Mouse (Mus musculus) forebrain, embryonic 11.5 days (tissue): Measurements from ENCODE around the gene Otulin. TPM values are rescaled to one million over a fixed set of nuclear protein-coding genes. Genes with fewer than 3 reads are reported as not detected.

ENCODE experiments used
- ATAC-seq: fragments of 200-750 bp; cut with Nextera tagmentation; replicated peaks from 2 replicates; pipeline ENCODE4 v1.8.0; 2017; ENCODE audit warnings: moderate TSS enrichment; ENCODE audit not compliant: low FRiP score
- DNase-seq: peaks from one replicate; pipeline ENCODE4 v3.0.0-alpha.2; 2017; ENCODE audit warnings: low spot score
- H3K27ac ChIP-seq: fragments of 300-500 bp; sonication (generic); 2 replicates; pipeline ENCODE4 v1.5.1; 2014; ENCODE audit warnings: low read depth, low read length
- H3K27me3 ChIP-seq: fragments of 300-500 bp; sonication (generic); 2 replicates; pipeline ENCODE4 v1.6.1; 2014; ENCODE audit warnings: mild to moderate bottlenecking, low read length, mixed read lengths; ENCODE audit not compliant: control insufficient read depth, insufficient read depth
- H3K36me3 ChIP-seq: fragments of 300-500 bp; sonication (generic); 2 replicates; pipeline ENCODE4 v1.6.1; 2014; ENCODE audit warnings: mild to moderate bottlenecking, low read length, moderate library complexity, mixed read lengths; ENCODE audit not compliant: control insufficient read depth, insufficient read depth
- H3K4me1 ChIP-seq: fragments of 300-500 bp; sonication (generic); replicated peaks from 2 replicates; pipeline ENCODE4 v1.6.1; 2014; ENCODE audit warnings: low read length, mixed read lengths; ENCODE audit not compliant: control insufficient read depth, insufficient read depth
- H3K4me2 ChIP-seq: fragments of 300-500 bp; sonication (generic); 2 replicates; pipeline ENCODE4 v1.6.1; 2014; ENCODE audit warnings: low read depth, mild to moderate bottlenecking, low read length, moderate library complexity, mixed read lengths; ENCODE audit not compliant: severe bottlenecking
- H3K4me3 ChIP-seq: fragments of 300-500 bp; sonication (generic); 2 replicates; pipeline ENCODE4 v1.5.1; 2014; ENCODE audit warnings: low read depth, low read length
- H3K9ac ChIP-seq: fragments of 300-500 bp; sonication (generic); 2 replicates; pipeline ENCODE4 v1.6.1; 2014; ENCODE audit warnings: low read length
- H3K9me3 ChIP-seq: fragments of 300-500 bp; sonication (generic); 2 replicates; pipeline ENCODE4 v1.6.1; 2016; ENCODE audit warnings: low read length, mixed read lengths; ENCODE audit not compliant: control insufficient read depth
- WGBS: fragments of 180-500 bp; shearing (Covaris S2); extraction: QIAGEN DNeasy Blood & Tissue Kit; methylation state at CpG from one replicate; pipeline ENCODE4 v1.1.7; 2014; 5-methylcytosine and 5-hydroxymethylcytosine counted together
- polyA plus RNA-seq: library from polyadenylated mRNA; unstranded; fragments of >200 nt; fragmentation: Nextera tagmentation; extraction: Ambion mirVana; gene quantifications from 2 replicates; pipeline ENCODE4 v1.2.1, GENCODE M21; 2014

The Otulin gene
- polyA plus RNA-seq, 1 experiment from 2014 or later, result 35.7 TPM

DNA sequence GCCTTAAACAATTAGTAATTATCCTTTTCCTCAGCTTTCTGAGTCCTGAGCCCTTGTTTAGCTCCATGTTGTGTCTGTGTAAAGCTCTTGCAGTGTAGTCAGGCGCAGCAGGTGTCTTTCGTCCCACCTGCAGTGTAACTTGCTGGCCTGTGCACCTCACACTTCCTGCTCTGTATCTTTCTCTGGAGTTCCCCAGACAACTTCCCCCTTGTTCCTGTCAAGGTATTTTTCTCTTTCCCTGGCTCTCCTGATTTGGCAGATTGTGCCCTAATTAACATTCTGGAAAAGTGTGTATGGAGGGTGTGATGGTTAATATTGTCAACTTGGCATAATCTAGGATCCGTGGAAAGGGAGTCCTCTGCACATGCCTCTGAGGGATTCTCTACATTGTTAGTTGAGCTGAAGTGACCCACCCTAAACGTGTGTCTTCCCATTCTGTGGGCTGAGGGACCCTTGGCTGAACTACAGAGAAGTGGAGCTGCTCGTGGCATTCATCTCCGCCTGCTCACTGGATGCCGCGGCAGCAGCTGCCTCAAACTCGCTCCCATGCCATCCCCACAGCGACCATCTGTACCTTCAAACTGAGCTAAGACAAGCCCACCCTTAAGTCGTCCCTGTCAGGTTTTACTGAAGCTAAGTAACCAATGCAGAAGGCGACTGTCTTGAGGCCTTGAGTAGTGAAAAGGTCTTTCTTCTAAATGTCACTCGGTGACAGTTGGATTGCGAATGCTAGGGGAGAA is 42.2 kb downstream of the Otulin start:
- H3K36me3 ChIP-seq, result no peaks in the 10 kb centered on the region; the same call in 1 of the 2 replicates
- no peak overlapping the region for H3K27ac ChIP-seq
- H3K4me1 ChIP-seq, result no peaks in the 10 kb centered on the region
- 86% methylated on average over 14 of the region's 14 CpGs for WGBS
- no peak overlapping the region for H3K4me2 ChIP-seq
- no peaks in the 10 kb centered on the region for H3K9me3 ChIP-seq
- DNase-seq (no peak), ATAC-seq (no peak)
- H3K4me3 ChIP-seq, result no peak overlapping the region
- no peaks in the 10 kb centered on the region for H3K27me3 ChIP-seq
- H3K9ac ChIP-seq, result no peak overlapping the region

DNA sequence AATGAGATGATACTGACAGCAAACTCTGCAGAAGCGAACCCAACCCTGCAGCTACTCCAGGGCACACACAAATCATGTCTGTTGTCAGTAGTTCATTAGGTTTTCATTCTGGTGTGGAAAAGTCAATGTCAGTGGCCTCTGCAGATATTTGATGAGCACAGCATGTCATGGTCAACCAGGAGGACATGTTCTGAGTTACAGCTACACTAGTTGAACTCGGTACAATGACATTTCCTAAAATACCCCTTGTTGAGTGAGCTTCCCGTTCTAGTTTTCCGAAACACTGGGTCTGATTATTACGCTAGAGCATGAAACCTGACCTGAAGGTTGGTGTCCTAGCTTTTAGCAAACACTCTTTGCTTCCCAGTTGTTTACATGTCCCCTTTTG is 44.4 kb downstream of the Otulin start:
- DNase-seq (no peak), ATAC-seq (no peak)
- no peaks in the 10 kb centered on the region for H3K9me3 ChIP-seq
- no peak overlapping the region for H3K4me2 ChIP-seq
- H3K9ac ChIP-seq, result no peak overlapping the region
- WGBS, result 95% methylated on average over 5 of the region's 5 CpGs
- H3K36me3 ChIP-seq, result no peaks in the 10 kb centered on the region; the same call in 1 of the 2 replicates
- H3K27ac ChIP-seq, result no peak overlapping the region
- H3K27me3 ChIP-seq, result no peaks in the 10 kb centered on the region
- peaks cover 9% of the 10 kb centered on the region for H3K4me1 ChIP-seq
- H3K4me3 ChIP-seq, result no peak overlapping the region

DNA sequence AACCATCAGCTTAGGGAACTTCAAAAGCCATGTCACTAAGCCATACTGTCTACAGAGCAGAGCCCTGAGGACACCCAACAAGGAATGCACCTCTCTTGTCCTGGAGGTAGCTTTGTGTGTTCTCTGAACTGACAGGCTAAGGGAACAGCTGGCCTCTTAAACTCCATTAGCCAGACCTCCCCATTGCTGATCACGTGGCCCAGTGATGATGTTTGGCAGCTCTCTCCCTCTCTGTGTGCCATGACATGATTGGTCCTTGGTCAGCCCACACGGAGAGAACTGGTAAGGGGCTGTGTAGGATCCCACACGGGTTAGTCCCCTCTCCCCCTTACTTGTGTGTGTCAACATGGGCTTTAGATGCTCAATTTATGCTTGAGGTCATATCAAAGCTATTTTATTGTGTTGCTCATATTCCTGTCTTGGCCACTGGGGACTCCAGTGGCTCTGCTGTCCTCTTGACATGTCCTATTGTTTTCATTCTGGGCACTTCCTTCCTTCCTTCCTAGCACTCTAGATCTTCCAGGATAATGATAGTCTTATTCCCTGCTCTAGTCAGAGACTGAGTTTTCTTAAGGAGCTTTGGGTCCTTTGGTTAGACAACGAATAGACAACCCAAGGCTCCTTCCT is 44.9 kb downstream of the Otulin start:
- DNase-seq (no peak), ATAC-seq (no peak)
- 79% methylated on average over 4 of the region's 4 CpGs for WGBS
- Histone ChIP-seq H3K27ac (no peak overlapping the region), H3K4me1 (peaks cover 9% of the 10 kb centered on the region), H3K36me3 (no peaks in the 10 kb centered on the region; the same call in 1 of the 2 replicates), H3K4me3 (no peak overlapping the region), H3K4me2 (no peak overlapping the region), H3K27me3 (no peaks in the 10 kb centered on the region), H3K9ac (no peak overlapping the region), H3K9me3 (no peaks in the 10 kb centered on the region)

DNA sequence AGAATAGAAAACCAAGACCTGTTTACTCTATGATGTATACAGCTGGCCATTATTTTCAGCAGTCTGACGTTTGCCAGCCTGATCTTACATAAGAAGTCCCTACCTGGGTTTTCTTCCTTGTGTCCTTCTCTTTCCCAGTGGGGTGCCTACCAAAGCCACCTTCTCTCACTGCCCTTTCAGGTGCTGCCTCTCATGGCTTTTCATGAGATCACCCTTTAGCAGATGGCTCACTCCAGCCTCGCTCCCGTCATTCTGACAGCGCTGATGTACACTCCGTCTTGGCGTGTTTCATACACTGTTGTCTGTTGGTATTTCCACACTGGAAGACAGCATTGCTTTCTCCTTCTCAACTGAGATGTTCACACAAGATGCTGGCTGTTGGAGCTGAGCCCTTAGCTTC is 46.9 kb downstream of the Otulin start:
- 94% methylated on average over 6 of the region's 6 CpGs for WGBS
- peaks cover 9% of the 10 kb centered on the region for H3K4me1 ChIP-seq
- no peaks in the 10 kb centered on the region; the same call in 1 of the 2 replicates for H3K36me3 ChIP-seq
- no peak overlapping the region for H3K27ac ChIP-seq
- no peak overlapping the region for H3K4me2 ChIP-seq
- no peak overlapping the region for H3K4me3 ChIP-seq
- DNase-seq (no peak), ATAC-seq (no peak)
- no peak overlapping the region for H3K9ac ChIP-seq
- no peaks in the 10 kb centered on the region for H3K27me3 ChIP-seq
- H3K9me3 ChIP-seq, result no peaks in the 10 kb centered on the region

DNA sequence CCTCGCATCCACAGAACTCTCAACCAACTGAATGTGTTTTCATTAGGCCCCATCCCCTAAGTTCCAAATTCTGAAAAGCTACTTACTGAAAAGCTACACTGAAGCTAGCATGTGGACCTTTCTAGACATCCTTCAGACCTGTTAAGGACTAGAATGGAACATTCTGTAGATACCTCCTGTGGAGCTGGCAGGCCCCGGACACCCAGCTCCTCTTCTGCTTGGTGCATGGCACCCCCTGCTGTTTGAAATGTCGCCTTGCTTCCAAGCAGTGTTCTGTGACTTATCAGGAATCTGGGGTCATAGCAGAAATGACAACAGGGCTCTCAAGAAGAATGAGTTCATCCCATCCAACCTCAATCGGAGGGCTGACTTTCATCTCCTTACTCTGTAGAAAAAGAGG is 47.5 kb downstream of the Otulin start:
- Histone ChIP-seq H3K9ac (no peak overlapping the region), H3K36me3 (no peaks in the 10 kb centered on the region; the same call in 1 of the 2 replicates), H3K27ac (no peak overlapping the region), H3K4me1 (peaks cover 9% of the 10 kb centered on the region), H3K4me3 (no peak overlapping the region), H3K4me2 (no peak overlapping the region), H3K9me3 (no peaks in the 10 kb centered on the region), H3K27me3 (no peaks in the 10 kb centered on the region)
- ATAC-seq, result no peak
- no peak for DNase-seq
- 88% methylated on average over 4 of the region's 4 CpGs for WGBS

DNA sequence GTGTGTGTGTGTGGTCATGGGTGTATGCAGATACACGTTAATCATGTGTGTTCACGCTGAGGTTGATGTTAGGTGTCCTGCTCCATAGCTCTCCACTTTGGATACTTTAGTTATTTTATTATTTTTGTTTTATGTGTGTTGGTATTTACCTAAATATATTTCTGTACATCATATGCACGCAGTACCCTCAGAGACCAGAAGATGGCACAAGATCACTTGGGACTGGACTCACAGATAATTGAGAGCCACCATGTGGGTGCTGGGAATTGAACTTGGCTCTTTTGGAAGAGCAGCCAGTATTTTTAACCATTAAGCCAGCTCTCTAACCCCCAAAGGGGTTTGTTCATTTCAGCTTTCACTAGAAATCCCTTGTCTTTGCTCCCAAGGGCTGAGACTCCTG is 48.1 kb downstream of the Otulin start:
- Histone ChIP-seq H3K9ac (no peak overlapping the region), H3K4me2 (no peak overlapping the region), H3K9me3 (no peaks in the 10 kb centered on the region), H3K4me1 (peaks cover 9% of the 10 kb centered on the region), H3K4me3 (no peak overlapping the region), H3K27me3 (no peaks in the 10 kb centered on the region), H3K36me3 (no peaks in the 10 kb centered on the region; the same call in 1 of the 2 replicates), H3K27ac (no peak overlapping the region)
- ATAC-seq, result no peak
- DNase-seq, result no peak
- WGBS, result 82% methylated on average over 3 of the region's 3 CpGs

DNA sequence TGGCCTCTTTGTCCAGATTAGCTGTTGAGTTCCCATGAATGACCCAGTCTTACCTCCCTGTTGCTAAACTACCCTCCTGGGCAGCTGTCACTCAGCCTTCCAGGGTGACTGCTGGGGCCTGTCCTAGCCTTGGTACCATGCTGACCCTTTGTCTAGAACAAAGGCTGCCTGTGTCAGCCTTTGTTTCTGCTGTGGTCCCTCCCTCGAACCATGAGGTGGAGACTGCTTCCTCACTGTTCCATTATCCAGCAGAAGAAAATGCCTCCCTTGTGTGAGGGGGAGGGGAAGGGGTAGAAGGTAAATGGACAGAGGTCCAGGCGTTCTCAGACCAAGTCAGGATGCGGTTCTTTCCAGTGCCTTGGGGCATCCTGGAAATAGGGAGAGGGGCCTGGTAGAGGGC is 48.9 kb downstream of the Otulin start:
- Histone ChIP-seq H3K4me1 (peaks cover 9% of the 10 kb centered on the region), H3K4me3 (no peak overlapping the region), H3K9ac (peak overlapping the region; percentile 35; the same call in 1 of the 2 replicates), H3K27me3 (no peaks in the 10 kb centered on the region), H3K27ac (peak overlapping the region; percentile 50), H3K9me3 (no peaks in the 10 kb centered on the region), H3K36me3 (no peaks in the 10 kb centered on the region; the same call in 1 of the 2 replicates), H3K4me2 (no peak overlapping the region)
- ATAC-seq (peak; percentile 76), DNase-seq (peak; percentile 56)
- WGBS, result 6% methylated on average over 3 of the region's 3 CpGs

DNA sequence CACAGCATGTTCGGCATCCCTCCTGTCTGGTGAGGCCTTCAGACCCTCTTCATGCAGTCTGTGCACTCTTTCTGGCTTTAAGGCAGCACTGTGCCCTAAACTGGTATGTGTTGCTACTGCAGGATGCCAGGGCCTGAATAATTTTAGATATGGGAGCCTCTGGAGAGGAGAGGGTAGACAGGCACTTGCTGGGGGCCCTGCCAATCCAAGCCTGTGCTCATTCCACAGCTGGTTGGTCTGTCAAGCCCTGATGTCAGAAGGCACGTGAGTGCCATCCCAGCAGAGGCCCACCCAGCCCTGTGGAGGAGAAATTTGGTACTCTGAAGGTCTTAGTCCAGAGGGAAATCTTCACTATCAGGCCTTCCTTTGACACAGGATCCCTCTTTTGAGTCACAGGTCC is 49.7 kb downstream of the Otulin start:
- Histone ChIP-seq H3K27me3 (no peaks in the 10 kb centered on the region), H3K9ac (no peak overlapping the region), H3K9me3 (no peaks in the 10 kb centered on the region), H3K27ac (no peak overlapping the region), H3K36me3 (no peaks in the 10 kb centered on the region; the same call in 1 of the 2 replicates), H3K4me1 (peaks cover 9% of the 10 kb centered on the region), H3K4me3 (no peak overlapping the region), H3K4me2 (no peak overlapping the region)
- no peak for DNase-seq
- 94% methylated on average over 1 of the region's 2 CpGs for WGBS
- no peak for ATAC-seq
